Mouse (Mus musculus) adrenal gland, postnatal 14 days (tissue): Measurements from ENCODE around the gene Ube2j1. TPM values are rescaled to one million over a fixed set of nuclear protein-coding genes. Genes with fewer than 3 reads are reported as not detected.
"Not testable (repeated sequence)": the region's sequence is repeated elsewhere in the genome, so short reads cannot be mapped to it uniquely, and the experiment has no call there.

Source experiments
- DNase-seq: peaks from one replicate; pipeline ENCODE4 v3.0.0; 2021; ENCODE audit warnings: mixed read lengths
- long read RNA-seq, 2 experiments: library from polyadenylated mRNA; stranded (forward); transcript quantifications; one replicate each; pipeline ENCODE4 v2.0.0; 2021
- total RNA-seq: library from RNA; stranded (reverse); gene quantifications from 2 replicates; pipeline ENCODE4 v1.2.3, GENCODE M21; 2021

The Ube2j1 gene
- 80.8 and 82.9 TPM in 2 replicates for total RNA-seq
- long read RNA-seq, experiment 1, transcript Ube2j1-202 (8 exons, 3,530 nt) = major isoform, 26 of 48 reads
- long read RNA-seq, experiment 1, partial matches to known transcripts = 4 of 48 reads
- long read RNA-seq, experiment 1, other reads (novel, unspliced or antisense) = 18 of 48 reads
- long read RNA-seq, experiment 2, transcript Ube2j1-202 (8 exons, 3,530 nt) = major isoform, 20 of 51 reads
- long read RNA-seq, experiment 2, partial matches to known transcripts = 1 of 51 reads
- long read RNA-seq, experiment 2, other reads (novel, unspliced or antisense) = 30 of 51 reads

- DNase-seq = peak; percentile 95
These were observed at the start of gene Ube2j1 for GRCm38 (mm10) chr4:33031195-33031960. Gene Ube2j1 (plus strand): TSS chr4:33031416.

- no peak for DNase-seq
These were observed 49.6 kb upstream of the Ube2j1 start for GRCm38 (mm10) chr4:32981617-32982016.

- no peak for DNase-seq
These were observed 49.0 kb upstream of the Ube2j1 start for GRCm38 (mm10) chr4:32982041-32982715.

- DNase-seq = peak; percentile 52
These were observed 48.5 kb upstream of the Ube2j1 start, which contains the start of gene Rragd for GRCm38 (mm10) chr4:32982716-32983175. Gene Rragd (plus strand): TSS chr4:32983037.

- DNase-seq = peak; percentile 82
These were observed 47.8 kb upstream of the Ube2j1 start for GRCm38 (mm10) chr4:32983176-32984155.

- no peak for DNase-seq
These were observed 47.0 kb upstream of the Ube2j1 start for GRCm38 (mm10) chr4:32984242-32984641.

GRCm38 (mm10) chr4:32984801-32985675 lies 46.2 kb upstream of the Ube2j1 start:
- peak; percentile 16 for DNase-seq

- no peak for DNase-seq
These were observed 45.5 kb upstream of the Ube2j1 start for GRCm38 (mm10) chr4:32985684-32986083.

- no peak for DNase-seq
These were observed 44.2 kb upstream of the Ube2j1 start for GRCm38 (mm10) chr4:32987006-32987405.

- no peak for DNase-seq
These were observed 41.9 kb upstream of the Ube2j1 start for GRCm38 (mm10) chr4:32989346-32989745.

- DNase-seq = no peak
These were observed 37.0 kb upstream of the Ube2j1 start for GRCm38 (mm10) chr4:32994168-32994567.

GRCm38 (mm10) chr4:32996083-32996482 lies 35.1 kb upstream of the Ube2j1 start:
- no peak for DNase-seq

- no peak for DNase-seq
These were observed 33.6 kb upstream of the Ube2j1 start for GRCm38 (mm10) chr4:32997571-32997970.

GRCm38 (mm10) chr4:32998996-32999395 lies 32.2 kb upstream of the Ube2j1 start:
- DNase-seq = no peak

GRCm38 (mm10) chr4:33002081-33002480 lies 29.1 kb upstream of the Ube2j1 start:
- no peak for DNase-seq

- not testable (repeated sequence) for DNase-seq
These were observed 25.4 kb upstream of the Ube2j1 start for GRCm38 (mm10) chr4:33005595-33006470.

- no peak for DNase-seq
These were observed 24.4 kb upstream of the Ube2j1 start for GRCm38 (mm10) chr4:33006844-33007243.

- no peak for DNase-seq
These were observed 23.6 kb upstream of the Ube2j1 start for GRCm38 (mm10) chr4:33007443-33008217.

- no peak for DNase-seq
These were observed 21.1 kb upstream of the Ube2j1 start for GRCm38 (mm10) chr4:33010078-33010477.
